Mouse (Mus musculus): Measurements from ENCODE around the gene Bmpr1a. TPM values are rescaled to one million over a fixed set of nuclear protein-coding genes. Genes with fewer than 3 reads are reported as not detected.

Gene Bmpr1a
- 25.7 and 26.3 TPM in 2 replicates for polyA plus RNA-seq (2014; fragmentation: Nextera tagmentation; extraction: Ambion mirVana)

- DNase-seq (ENCODE audit: low spot score): peak; percentile 35
- H3K27me3 ChIP-seq (ENCODE audit: control insufficient read depth, insufficient read depth, low read length): no peaks in the 10 kb centered on the region
- H3K27ac ChIP-seq: peak within 1 kb of the TSS; percentile 97
- H3K4me1 ChIP-seq (replicated peaks; ENCODE audit: control insufficient read depth, insufficient read depth, low read length): peaks cover 31% of the 10 kb centered on the region
- H3K9ac ChIP-seq: peak within 1 kb of the TSS; percentile 88
- no peaks in the 10 kb centered on the region for H3K36me3 ChIP-seq (replicated peaks; ENCODE audit: control insufficient read depth, insufficient read depth)
- peak within 1 kb of the TSS; percentile 74 for H3K4me2 ChIP-seq (replicated peaks)
- H3K4me3 ChIP-seq (replicated peaks; ENCODE audit: low read length): peak within 1 kb of the TSS; percentile 96
- WGBS: 8% methylated on average over 15 of the region's 15 CpGs
- no peaks in the 10 kb centered on the region for H3K9me3 ChIP-seq (ENCODE audit: control insufficient read depth, low read length)
- no peak for ATAC-seq (ENCODE audit: low FRiP score)
Observed at GRCm38 (mm10) chr14:34503325-34503647, at the start of gene Bmpr1a. Gene Bmpr1a, minus strand, starts transcription at chr14:34503341.

- no peak overlapping the region for H3K27ac ChIP-seq
- no peaks in the 10 kb centered on the region for H3K36me3 ChIP-seq (replicated peaks; ENCODE audit: control insufficient read depth, insufficient read depth)
- H3K4me3 ChIP-seq (replicated peaks; ENCODE audit: low read length): no peak overlapping the region
- no peak overlapping the region for H3K4me2 ChIP-seq (replicated peaks)
- no peaks in the 10 kb centered on the region for H3K4me1 ChIP-seq (replicated peaks; ENCODE audit: control insufficient read depth, insufficient read depth, low read length)
- DNase-seq (ENCODE audit: low spot score): no peak
- no peaks in the 10 kb centered on the region for H3K27me3 ChIP-seq (ENCODE audit: control insufficient read depth, insufficient read depth, low read length)
- ATAC-seq (ENCODE audit: low FRiP score): no peak
- WGBS: 91% methylated on average over 5 of the region's 5 CpGs
- H3K9me3 ChIP-seq (ENCODE audit: control insufficient read depth, low read length): no peaks in the 10 kb centered on the region
- H3K9ac ChIP-seq: no peak overlapping the region
Observed at GRCm38 (mm10) chr14:34552226-34552625, 49.1 kb upstream of the Bmpr1a start.

GRCm38 (mm10) chr14:34549004-34549671, 46.0 kb upstream of the Bmpr1a start:
- H3K9me3 ChIP-seq (ENCODE audit: control insufficient read depth, low read length): no peaks in the 10 kb centered on the region
- peak overlapping the region; percentile 84 for H3K27ac ChIP-seq
- peak; percentile 94 for DNase-seq (ENCODE audit: low spot score)
- H3K4me2 ChIP-seq (replicated peaks): peak overlapping the region; percentile 73
- H3K9ac ChIP-seq: peak overlapping the region; percentile 82
- no peaks in the 10 kb centered on the region for H3K27me3 ChIP-seq (ENCODE audit: control insufficient read depth, insufficient read depth, low read length)
- H3K4me3 ChIP-seq (replicated peaks; ENCODE audit: low read length): peak overlapping the region; percentile 73
- no peaks in the 10 kb centered on the region for H3K4me1 ChIP-seq (replicated peaks; ENCODE audit: control insufficient read depth, insufficient read depth, low read length)
- H3K36me3 ChIP-seq (replicated peaks; ENCODE audit: control insufficient read depth, insufficient read depth): no peaks in the 10 kb centered on the region
- under 1% methylated on average over 55 of the region's 55 CpGs for WGBS
- peak; percentile 94 for ATAC-seq (ENCODE audit: low FRiP score)

GRCm38 (mm10) chr14:34548391-34549001, 45.4 kb upstream of the Bmpr1a start:
- peak overlapping the region; percentile 73 for H3K4me3 ChIP-seq (replicated peaks; ENCODE audit: low read length)
- H3K9ac ChIP-seq: peak overlapping the region; percentile 82
- H3K9me3 ChIP-seq (ENCODE audit: control insufficient read depth, low read length): no peaks in the 10 kb centered on the region
- H3K4me1 ChIP-seq (replicated peaks; ENCODE audit: control insufficient read depth, insufficient read depth, low read length): no peaks in the 10 kb centered on the region
- WGBS: 1% methylated on average over 27 of the region's 27 CpGs
- ATAC-seq (ENCODE audit: low FRiP score) (peak; percentile 59), DNase-seq (ENCODE audit: low spot score) (peak; percentile 64)
- H3K36me3 ChIP-seq (replicated peaks; ENCODE audit: control insufficient read depth, insufficient read depth): no peaks in the 10 kb centered on the region
- H3K4me2 ChIP-seq (replicated peaks): peak overlapping the region; percentile 73
- H3K27ac ChIP-seq: peak overlapping the region; percentile 84
- no peaks in the 10 kb centered on the region for H3K27me3 ChIP-seq (ENCODE audit: control insufficient read depth, insufficient read depth, low read length)

- Histone ChIP-seq H3K4me1 (replicated peaks; ENCODE audit: control insufficient read depth, insufficient read depth, low read length) (no peaks in the 10 kb centered on the region), H3K4me2 (replicated peaks) (no peak overlapping the region), H3K27me3 (ENCODE audit: control insufficient read depth, insufficient read depth, low read length) (no peaks in the 10 kb centered on the region), H3K4me3 (replicated peaks; ENCODE audit: low read length) (no peak overlapping the region), H3K36me3 (replicated peaks; ENCODE audit: control insufficient read depth, insufficient read depth) (no peaks in the 10 kb centered on the region), H3K27ac (no peak overlapping the region), H3K9ac (no peak overlapping the region), H3K9me3 (ENCODE audit: control insufficient read depth, low read length) (no peaks in the 10 kb centered on the region)
- 81% methylated on average over 2 of the region's 2 CpGs for WGBS
- ATAC-seq (ENCODE audit: low FRiP score): no peak
- no peak for DNase-seq (ENCODE audit: low spot score)
Observed at GRCm38 (mm10) chr14:34544545-34544944, 41.4 kb upstream of the Bmpr1a start.

GRCm38 (mm10) chr14:34544001-34544400, 40.9 kb upstream of the Bmpr1a start:
- no peaks in the 10 kb centered on the region for H3K36me3 ChIP-seq (replicated peaks; ENCODE audit: control insufficient read depth, insufficient read depth)
- no peaks in the 10 kb centered on the region for H3K4me1 ChIP-seq (replicated peaks; ENCODE audit: control insufficient read depth, insufficient read depth, low read length)
- 89% methylated on average over 6 of the region's 6 CpGs for WGBS
- no peak for ATAC-seq (ENCODE audit: low FRiP score)
- H3K9me3 ChIP-seq (ENCODE audit: control insufficient read depth, low read length): no peaks in the 10 kb centered on the region
- no peak overlapping the region for H3K9ac ChIP-seq
- no peaks in the 10 kb centered on the region for H3K27me3 ChIP-seq (ENCODE audit: control insufficient read depth, insufficient read depth, low read length)
- no peak overlapping the region for H3K27ac ChIP-seq
- H3K4me2 ChIP-seq (replicated peaks): no peak overlapping the region
- DNase-seq (ENCODE audit: low spot score): no peak
- H3K4me3 ChIP-seq (replicated peaks; ENCODE audit: low read length): no peak overlapping the region

GRCm38 (mm10) chr14:34543596-34543995, 40.5 kb upstream of the Bmpr1a start:
- Histone ChIP-seq H3K36me3 (replicated peaks; ENCODE audit: control insufficient read depth, insufficient read depth) (no peaks in the 10 kb centered on the region), H3K4me1 (replicated peaks; ENCODE audit: control insufficient read depth, insufficient read depth, low read length) (no peaks in the 10 kb centered on the region), H3K4me2 (replicated peaks) (no peak overlapping the region), H3K27me3 (ENCODE audit: control insufficient read depth, insufficient read depth, low read length) (no peaks in the 10 kb centered on the region), H3K27ac (no peak overlapping the region), H3K9me3 (ENCODE audit: control insufficient read depth, low read length) (no peaks in the 10 kb centered on the region), H3K9ac (no peak overlapping the region), H3K4me3 (replicated peaks; ENCODE audit: low read length) (no peak overlapping the region)
- no peak for ATAC-seq (ENCODE audit: low FRiP score)
- no peak for DNase-seq (ENCODE audit: low spot score)
- 82% methylated on average over 6 of the region's 6 CpGs for WGBS

GRCm38 (mm10) chr14:34541896-34542295, 38.8 kb upstream of the Bmpr1a start:
- no peak overlapping the region for H3K9ac ChIP-seq
- H3K27me3 ChIP-seq (ENCODE audit: control insufficient read depth, insufficient read depth, low read length): no peaks in the 10 kb centered on the region
- WGBS: 88% methylated on average over 5 of the region's 5 CpGs
- H3K4me2 ChIP-seq (replicated peaks): no peak overlapping the region
- H3K36me3 ChIP-seq (replicated peaks; ENCODE audit: control insufficient read depth, insufficient read depth): no peaks in the 10 kb centered on the region
- H3K4me1 ChIP-seq (replicated peaks; ENCODE audit: control insufficient read depth, insufficient read depth, low read length): no peaks in the 10 kb centered on the region
- no peak overlapping the region for H3K27ac ChIP-seq
- no peak for DNase-seq (ENCODE audit: low spot score)
- ATAC-seq (ENCODE audit: low FRiP score): no peak; the same call in 1 of the 2 replicates
- no peak overlapping the region for H3K4me3 ChIP-seq (replicated peaks; ENCODE audit: low read length)
- H3K9me3 ChIP-seq (ENCODE audit: control insufficient read depth, low read length): no peaks in the 10 kb centered on the region

- Histone ChIP-seq H3K4me3 (replicated peaks; ENCODE audit: low read length) (no peak overlapping the region), H3K4me1 (replicated peaks; ENCODE audit: control insufficient read depth, insufficient read depth, low read length) (no peaks in the 10 kb centered on the region), H3K4me2 (replicated peaks) (no peak overlapping the region), H3K27ac (no peak overlapping the region), H3K36me3 (replicated peaks; ENCODE audit: control insufficient read depth, insufficient read depth) (no peaks in the 10 kb centered on the region), H3K9ac (no peak overlapping the region), H3K9me3 (ENCODE audit: control insufficient read depth, low read length) (no peaks in the 10 kb centered on the region), H3K27me3 (ENCODE audit: control insufficient read depth, insufficient read depth, low read length) (no peaks in the 10 kb centered on the region)
- 14% methylated on average over 16 of the region's 17 CpGs for WGBS
- DNase-seq (ENCODE audit: low spot score): no peak
- no peak for ATAC-seq (ENCODE audit: low FRiP score)
Observed at GRCm38 (mm10) chr14:34540685-34541162, 37.6 kb upstream of the Bmpr1a start.

All from hindbrain, embryonic 14.5 days (tissue).